Mouse (Mus musculus) cerebellum, adult 2 months (tissue): ENCODE measurements around the gene Tub.

ENCODE experiments used
- CTCF ChIP-seq: fragments of 200-500 bp; IDR thresholded peaks from 2 replicates; pipeline ENCODE4 v1.5.1; 2011; ENCODE audit warnings: low read depth, mild to moderate bottlenecking, control low read depth, low read length, moderate library complexity, borderline replicate concordance; ENCODE audit not compliant: insufficient read depth
- POLR2A ChIP-seq: fragments of 200-500 bp; IDR thresholded peaks from 2 replicates; pipeline ENCODE4 v1.6.1; 2011; ENCODE audit warnings: low read length, control low read depth, borderline replicate concordance; ENCODE audit not compliant: insufficient read depth

- TF ChIP-seq CTCF = no peak
- no peak for TF ChIP-seq POLR2A
These were observed 109.4 kb downstream of the Tub start for GRCm38 (mm10) chr7:109059536-109059935.
